Mouse (Mus musculus) right cerebral cortex, postnatal 14 days (tissue): Measurements from ENCODE around the gene Rnf111.
"Not testable (repeated sequence)": the region's sequence is repeated elsewhere in the genome, so short reads cannot be mapped to it uniquely, and the experiment has no call there.

Experiments used
- DNase-seq: peaks from one replicate; pipeline ENCODE4 v3.0.0; 2022

Gene Rnf111

DNA sequence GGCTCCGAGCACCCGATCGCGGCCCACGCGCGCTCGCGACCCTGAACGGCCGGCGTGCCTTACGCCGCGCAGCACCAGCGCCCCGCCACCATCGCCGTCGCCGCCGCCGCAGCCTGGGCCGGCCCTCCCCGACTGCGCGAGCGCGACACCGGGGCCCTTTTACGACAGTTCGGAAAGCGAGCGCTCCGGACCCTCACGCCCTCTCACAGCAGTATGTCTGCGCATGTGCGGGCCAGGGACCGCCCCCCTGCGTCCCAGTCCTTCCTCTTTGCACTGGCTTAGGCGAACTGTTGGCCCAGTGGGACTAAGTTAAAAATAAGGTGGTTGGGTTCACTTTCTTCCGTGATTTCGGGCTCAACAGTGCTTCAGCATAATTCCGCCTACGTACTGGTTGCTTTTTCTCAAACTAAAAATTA lies at the start of gene Rnf111:
Gene Rnf111 (minus strand): TSS at position 100 of the 416 bp plus-strand sequence.
- peak; percentile 97 for DNase-seq

DNA sequence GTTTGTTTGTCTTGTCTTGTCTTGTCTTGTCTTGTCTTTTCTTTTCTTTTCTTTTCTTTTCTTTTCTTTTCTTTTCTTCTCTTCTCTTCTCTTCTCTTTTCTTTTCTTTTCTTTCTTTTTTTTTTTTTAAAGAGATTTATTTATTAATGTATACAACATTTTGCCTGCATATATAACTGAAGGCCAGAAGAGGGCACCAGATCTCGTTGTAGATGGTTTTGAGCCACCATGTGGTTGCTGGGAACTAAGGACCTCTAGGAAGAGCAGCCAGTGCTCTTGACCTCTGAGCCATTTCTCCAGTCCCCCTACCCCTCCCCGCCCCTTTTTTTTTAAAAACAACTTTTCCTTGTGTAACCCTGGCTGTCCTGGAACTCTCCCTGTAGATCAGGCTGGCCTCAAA lies 48.7 kb upstream of the Rnf111 start:
- not testable (repeated sequence) for DNase-seq

DNA sequence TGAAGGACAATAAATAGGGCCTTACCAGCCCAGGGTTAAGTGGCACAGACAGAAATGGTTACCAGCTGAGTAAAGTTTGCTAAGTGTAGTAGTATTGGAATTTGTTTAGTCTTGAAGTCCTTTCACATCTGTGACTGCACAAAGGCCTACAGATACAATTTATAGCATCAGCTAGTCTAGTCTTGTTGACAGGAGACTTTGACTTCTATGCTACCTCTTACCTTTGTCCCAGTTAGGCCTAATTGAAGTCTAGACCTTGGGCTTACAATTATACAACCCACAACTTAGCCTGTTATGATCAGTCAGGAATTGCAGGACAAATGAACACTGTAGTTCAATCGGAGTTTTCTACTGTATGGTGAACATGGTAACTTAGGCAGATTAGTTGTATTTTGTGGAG lies 48.0 kb upstream of the Rnf111 start:
- no peak for DNase-seq

GRCm38 (mm10) chr9:70548304-70548703 lies 44.8 kb upstream of the Rnf111 start:
- DNase-seq, result no peak

- DNase-seq, result not testable (repeated sequence)
Observed at GRCm38 (mm10) chr9:70546576-70546975, 43.1 kb upstream of the Rnf111 start.

DNA sequence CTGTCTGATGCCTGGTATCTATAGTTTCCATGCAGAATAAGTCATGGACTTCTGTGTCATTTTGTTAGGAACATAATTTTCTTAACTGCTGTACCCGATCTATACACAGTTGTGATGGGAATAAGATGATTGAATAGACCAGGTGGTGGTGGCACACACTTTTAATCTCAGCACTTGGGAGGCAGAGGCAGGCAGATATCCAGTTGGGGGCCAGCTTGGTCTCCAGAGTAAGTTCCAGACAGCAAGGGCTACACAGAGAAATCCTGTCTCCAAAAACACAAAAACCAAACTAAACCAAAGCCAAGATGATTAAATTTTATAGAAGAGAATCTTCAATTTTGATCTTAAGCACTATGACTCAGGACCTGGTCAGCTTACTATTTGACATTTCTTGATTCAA lies 41.3 kb upstream of the Rnf111 start:
- DNase-seq, result no peak

- no peak for DNase-seq
Observed at GRCm38 (mm10) chr9:70543985-70544384, 40.5 kb upstream of the Rnf111 start.

DNA sequence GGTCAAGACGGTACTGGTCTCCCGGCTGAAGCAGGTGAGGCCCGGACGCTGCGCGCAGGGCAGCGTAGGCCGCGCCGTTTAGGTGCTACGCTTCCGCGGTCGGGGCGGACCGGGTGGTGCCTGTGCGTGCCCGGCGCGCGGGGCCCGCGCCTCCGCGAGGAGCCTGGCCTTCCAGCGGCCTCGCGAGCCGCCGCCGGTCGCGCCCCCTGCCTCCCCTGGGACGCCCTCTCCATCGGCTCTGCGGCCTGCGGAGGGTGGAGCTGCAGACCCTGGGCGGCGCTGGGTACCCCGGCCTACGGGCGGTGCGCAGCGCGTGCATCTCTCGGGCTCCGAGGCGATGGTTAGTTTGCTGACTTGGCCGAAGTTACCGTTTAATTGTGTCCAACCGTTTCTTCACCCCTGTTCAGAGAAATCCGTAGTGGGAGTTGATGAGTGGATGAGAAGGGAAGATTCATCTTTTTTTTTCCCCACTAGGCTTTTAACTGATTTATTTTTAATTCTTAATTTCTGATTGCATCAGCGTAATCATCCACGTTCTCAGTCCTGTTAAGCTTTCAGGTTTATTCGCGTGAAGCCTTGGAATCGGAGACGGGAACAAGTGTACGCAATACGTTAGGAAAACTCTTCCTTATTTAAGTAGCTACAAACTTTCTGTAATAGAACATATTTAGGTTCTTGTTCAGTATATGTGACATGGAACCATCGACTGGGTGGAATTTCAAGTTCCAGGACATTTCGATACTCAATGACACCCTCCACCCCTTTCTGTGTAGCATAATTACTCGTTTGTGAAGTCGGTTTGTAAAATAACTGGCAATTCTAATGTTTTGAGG lies 39.7 kb upstream of the Rnf111 start:
- peak; percentile 54 for DNase-seq

- DNase-seq, result peak; percentile 98
Observed at GRCm38 (mm10) chr9:70542305-70543041, 38.9 kb upstream of the Rnf111 start, which contains the start of gene Sltm. Gene Sltm (plus strand): TSS chr9:70542754.

DNA sequence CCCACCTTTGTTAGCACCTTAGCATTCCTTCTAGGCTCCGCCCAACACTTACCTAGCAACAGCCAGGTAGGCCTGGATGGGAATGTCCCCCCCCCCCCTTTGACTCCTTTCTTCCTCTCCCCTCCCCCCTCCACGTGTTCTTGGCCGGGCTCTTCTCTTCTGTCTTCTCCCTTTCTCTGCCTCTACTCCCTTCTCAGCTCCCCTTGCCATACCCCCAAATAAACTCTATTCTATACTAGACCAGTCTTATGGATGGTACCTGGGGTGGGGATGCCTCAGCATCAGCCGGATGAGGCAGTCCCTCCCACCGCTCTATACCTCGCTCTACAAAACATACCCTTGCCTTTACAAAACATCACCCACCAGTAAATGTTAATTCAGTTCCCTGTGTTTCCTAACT lies 38.1 kb upstream of the Rnf111 start:
- no peak for DNase-seq

DNA sequence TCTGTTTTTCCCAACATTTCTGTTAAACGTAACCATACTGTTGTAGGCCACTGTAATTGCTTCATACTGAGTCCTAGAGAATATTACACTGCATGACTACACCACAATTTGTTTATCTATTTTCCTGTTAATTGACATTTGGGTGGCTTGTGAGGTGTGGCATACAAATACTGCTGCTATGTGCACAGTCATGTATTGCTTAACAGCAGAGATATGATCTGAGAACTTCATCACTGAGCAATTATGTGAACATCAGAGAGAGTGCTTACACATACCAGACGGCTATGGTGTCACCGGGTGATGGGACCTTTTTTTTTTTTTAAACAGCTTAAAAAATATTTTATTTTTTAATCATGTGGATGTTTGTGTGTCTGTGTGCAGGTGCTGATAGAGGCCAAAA lies 29.8 kb upstream of the Rnf111 start:
- DNase-seq, result no peak

- DNase-seq, result no peak
Observed at GRCm38 (mm10) chr9:70524366-70524765, 20.8 kb upstream of the Rnf111 start.

DNA sequence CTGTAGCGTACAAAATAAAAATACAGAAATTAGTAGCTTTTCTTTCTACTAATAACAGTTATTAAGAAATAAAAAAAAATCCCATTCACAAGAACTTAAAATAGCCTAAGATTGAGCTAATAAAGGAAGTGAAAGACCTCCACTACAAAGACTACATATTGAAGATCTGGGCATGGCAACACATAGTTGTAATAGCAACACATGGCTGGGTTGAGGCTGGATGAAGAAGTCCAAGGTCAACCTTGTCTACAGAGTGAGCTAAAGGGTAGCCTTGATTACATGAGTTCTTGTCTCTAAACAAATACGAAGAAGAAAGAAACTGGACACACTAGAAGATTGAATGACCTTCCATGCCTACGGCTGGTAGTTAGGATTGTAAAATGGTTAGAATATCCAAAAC lies 20.3 kb upstream of the Rnf111 start:
- no peak for DNase-seq

DNA sequence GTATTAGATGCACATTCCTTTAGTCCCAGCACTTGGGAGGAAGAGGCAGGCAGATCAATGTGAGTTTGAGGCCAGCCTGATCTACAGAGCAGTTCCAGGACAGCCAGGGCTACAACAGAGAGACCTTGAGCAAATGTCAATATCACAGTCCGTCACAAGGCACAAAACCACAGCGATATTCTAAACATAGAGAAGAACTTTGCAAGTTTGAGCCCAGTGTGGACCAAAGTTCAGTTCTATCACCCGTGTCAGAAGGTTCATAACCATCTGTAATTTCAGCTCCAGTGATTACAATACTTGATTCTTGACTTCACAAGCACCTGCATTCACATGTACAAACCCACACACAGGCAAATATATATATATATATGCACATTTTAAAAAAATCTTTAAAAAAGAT lies 17.1 kb upstream of the Rnf111 start:
- no peak for DNase-seq

GRCm38 (mm10) chr9:70511681-70512080 lies 8.2 kb upstream of the Rnf111 start:
- DNase-seq, result no peak

- no peak for DNase-seq
Observed at GRCm38 (mm10) chr9:70510998-70511583, 7.6 kb upstream of the Rnf111 start.

DNA sequence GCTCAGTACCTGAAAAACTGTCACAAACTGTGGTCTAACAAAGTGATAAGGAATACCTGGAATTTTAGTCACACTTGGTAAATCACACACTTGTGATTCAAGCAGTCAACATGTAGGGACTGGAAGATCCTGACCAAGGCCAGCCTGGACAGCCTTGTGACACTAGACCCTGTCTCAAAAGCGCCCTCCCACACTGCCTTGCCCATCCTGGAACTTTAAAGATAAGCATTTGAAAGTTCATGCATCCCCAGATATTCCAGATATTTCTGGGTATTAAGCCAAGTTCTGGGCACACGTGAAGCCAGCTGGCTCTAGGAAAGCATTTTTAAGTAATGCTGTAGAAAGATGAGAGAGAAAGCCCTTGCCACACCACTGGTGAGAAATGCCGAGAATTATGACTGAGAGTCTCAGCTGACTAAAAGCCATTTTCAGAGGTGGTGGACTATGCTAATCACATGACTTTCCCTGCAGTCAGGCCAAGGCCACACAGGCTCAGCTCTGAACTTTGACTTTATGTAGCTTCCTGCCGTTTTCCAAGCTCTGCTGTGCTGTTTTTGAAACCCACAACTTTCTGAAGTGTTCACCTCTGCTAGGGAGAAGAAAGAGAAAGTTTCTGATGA lies 6.5 kb upstream of the Rnf111 start:
- no peak for DNase-seq

DNA sequence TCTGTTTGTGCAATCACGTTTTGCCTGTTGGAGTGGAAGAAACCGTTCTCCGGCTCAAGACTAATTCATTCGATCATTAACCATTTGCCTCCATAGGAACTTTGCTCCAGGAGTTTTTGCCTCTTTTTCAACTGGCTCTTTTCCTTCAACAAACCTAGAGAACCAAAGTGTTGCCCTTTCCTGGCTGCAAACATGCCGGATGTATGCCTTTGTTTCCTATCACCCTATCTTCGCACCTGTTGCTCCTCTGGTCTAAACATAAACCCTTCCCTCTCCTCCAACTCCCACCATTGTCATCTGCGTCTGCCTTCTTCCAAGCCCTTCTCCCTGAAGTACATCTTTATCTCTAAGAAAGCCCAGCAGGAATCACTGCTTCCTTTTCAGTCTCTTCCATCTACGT lies 3.3 kb upstream of the Rnf111 start:
- DNase-seq, result no peak

DNA sequence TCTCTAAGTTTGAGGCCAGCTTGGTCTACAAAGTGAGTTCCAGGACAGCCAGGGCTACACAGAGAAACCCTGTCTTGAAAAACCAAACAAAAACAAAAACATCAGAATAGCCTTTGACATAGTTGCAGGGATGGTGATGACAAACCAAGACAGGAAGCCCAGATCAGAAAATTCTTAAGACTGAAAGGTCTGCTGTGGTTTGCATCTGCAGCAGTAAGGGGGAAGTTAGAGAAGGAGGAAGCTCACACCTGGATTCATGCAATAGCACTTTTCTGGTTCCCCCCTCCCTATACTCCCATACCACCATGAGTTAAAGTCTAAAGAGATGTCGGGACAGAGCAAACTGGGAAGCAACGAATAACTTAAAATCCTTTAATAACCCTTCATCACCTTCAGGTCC lies 2.7 kb upstream of the Rnf111 start:
- DNase-seq, result no peak

DNA sequence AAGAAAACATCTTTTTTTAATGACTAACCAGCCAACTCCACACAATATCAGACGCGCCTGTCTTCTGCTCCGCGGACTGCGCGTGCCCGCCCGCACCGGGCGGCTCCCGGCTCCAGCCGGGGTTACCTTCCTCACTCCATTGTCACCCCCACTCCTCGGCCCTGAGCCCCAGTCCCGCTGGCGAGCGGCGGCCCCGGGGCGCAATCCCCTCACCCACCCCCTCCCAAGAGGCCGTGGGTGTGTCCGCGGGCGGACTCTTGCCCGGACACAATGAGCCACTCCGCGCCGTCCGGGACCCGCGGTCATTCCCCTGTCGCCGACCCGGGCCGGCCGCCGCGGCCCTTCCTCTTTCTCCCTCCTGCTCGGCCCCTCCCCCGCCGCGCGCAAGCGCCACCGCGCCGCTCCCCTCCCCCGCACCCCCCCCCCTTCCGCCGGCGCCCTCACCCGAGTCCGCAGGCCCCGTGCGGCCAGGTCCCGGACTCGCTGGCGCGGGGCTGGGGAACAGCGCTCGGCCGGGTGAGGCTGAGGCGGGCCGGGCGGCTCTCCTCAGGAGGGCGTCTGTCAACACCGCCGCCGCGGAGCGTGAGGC lies 416 bp downstream of the Rnf111 start:
- peak; percentile 67 for DNase-seq

DNA sequence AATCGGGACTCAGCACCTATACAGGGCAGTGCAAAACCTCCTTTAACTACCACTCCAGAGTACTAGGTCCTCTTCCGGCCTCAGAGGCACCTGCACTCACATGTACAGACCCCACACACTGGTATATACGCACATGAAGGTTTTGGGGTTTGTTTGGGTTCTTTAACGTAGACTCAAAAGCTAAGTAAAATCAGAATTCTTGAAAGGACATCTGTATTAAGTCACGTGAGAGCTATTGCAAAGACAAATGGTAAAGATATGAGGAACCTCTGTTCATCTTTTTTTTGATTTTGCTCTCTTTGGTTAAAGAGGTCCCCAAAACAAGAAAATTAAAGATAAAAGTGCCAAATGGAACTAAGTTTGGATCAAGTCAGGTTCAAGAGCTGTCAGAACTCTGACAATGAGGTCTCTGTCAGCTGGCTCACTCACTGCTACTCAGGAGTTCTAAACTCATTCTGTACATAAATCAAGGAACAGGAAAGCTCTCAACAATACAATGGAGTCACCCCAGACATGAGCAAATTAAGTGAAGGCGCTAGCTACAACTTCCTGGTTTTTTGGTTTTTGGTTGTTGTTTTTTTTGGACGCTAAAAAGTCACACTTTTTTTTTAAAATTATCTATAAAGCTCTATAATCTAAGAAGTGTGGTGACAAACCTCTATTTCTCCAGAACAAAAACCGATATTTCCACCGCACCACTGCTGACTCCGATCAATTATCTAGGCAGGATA lies 1.1 kb downstream of the Rnf111 start:
- no peak for DNase-seq

DNA sequence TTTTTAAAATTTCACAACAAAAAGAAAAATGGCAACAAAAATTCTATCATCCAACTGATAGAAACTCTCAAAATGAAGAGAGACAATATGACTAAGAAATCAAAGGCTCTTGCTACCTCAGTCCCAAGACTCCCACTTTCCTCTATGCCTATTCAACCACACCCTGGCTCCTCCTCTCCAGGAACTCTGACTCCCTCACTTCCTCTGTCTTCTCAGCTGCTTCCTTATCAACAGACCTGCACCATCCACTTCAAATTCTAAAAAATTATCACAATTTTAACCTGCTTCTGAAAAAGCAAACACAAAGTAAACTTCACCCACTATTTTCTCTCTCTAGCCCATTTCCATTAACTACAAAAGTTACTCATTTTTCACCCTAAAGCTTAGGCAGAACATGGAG lies 6.5 kb downstream of the Rnf111 start:
- DNase-seq, result no peak
